Mouse (Mus musculus) thymus, adult 2 months (tissue): ENCODE results near the gene Slc34a2.

ENCODE experiments used
- CTCF ChIP-seq: fragments of 200-500 bp; IDR thresholded peaks from 2 replicates; pipeline ENCODE4 v1.5.1; 2012; ENCODE audit warnings: mild to moderate bottlenecking, control low read depth, low read length, moderate library complexity, borderline replicate concordance; ENCODE audit not compliant: control insufficient read depth, poor library complexity, insufficient read depth; ENCODE audit errors: extremely low read depth
- POLR2A ChIP-seq: fragments of 200-500 bp; IDR thresholded peaks from 2 replicates; pipeline ENCODE4 v1.6.1; 2012; ENCODE audit warnings: mild to moderate bottlenecking, low read length, control low read depth, moderate library complexity; ENCODE audit not compliant: control insufficient read depth, poor library complexity, insufficient read depth; ENCODE audit errors: extremely low read depth

GRCm38 (mm10) chr5:53009027-53009769, 28.7 kb upstream of the Slc34a2 start:
- no peak for TF ChIP-seq POLR2A
- TF ChIP-seq CTCF, result no peak
